Mouse (Mus musculus): ENCODE results near the gene Ugt2a2. TPM values are rescaled to one million over a fixed set of nuclear protein-coding genes. Genes with fewer than 3 reads are reported as not detected.
A peak's percentile ranks its signal among the peaks of the same experiment; 100 is the strongest.
"Not testable (repeated sequence)": the region's sequence is repeated elsewhere in the genome, so short reads cannot be mapped to it uniquely, and the experiment has no call there.

Gene Ugt2a2
- total and polyA plus RNA-seq, 2 experiments from 2014 or later, result 0.14 TPM; not detected in 1

GRCm38 (mm10) chr5:87458810-87459209 is 23.2 kb downstream of the Ugt2a2 start:
- 35% methylated on average over 1 of the region's 1 CpGs for WGBS
- Histone ChIP-seq H3K4me1 (ENCODE audit: insufficient read depth, low read length) (no peaks in the 10 kb centered on the region), H3K4me3 (ENCODE audit: low read length) (no peak overlapping the region), H3K27ac (no peak overlapping the region), H3K4me2 (ENCODE audit: low read depth, low read length) (no peak overlapping the region), H3K36me3 (ENCODE audit: insufficient read depth, low read length) (no peaks in the 10 kb centered on the region), H3K27me3 (ENCODE audit: insufficient read depth, low read length) (no peaks in the 10 kb centered on the region), H3K9me3 (ENCODE audit: low read length) (no peaks in the 10 kb centered on the region), H3K9ac (replicated peaks; ENCODE audit: low read length) (no peak overlapping the region)
- TF ChIP-seq CTCF (IDR thresholded peaks at IDR 0.05; ENCODE audit: low read depth), result no peak
- no peak for ATAC-seq
- no peak for DNase-seq (ENCODE audit: low spot score)

- DNase-seq (ENCODE audit: low spot score) (no peak), ATAC-seq (no peak)
- H3K9me3 ChIP-seq (ENCODE audit: low read length), result no peaks in the 10 kb centered on the region
- no peaks in the 10 kb centered on the region for H3K27me3 ChIP-seq (ENCODE audit: insufficient read depth, low read length)
- H3K9ac ChIP-seq (replicated peaks; ENCODE audit: low read length), result no peak overlapping the region
- H3K27ac ChIP-seq, result no peak overlapping the region
- TF ChIP-seq CTCF (IDR thresholded peaks at IDR 0.05; ENCODE audit: low read depth), result no peak
- H3K4me3 ChIP-seq (ENCODE audit: low read length), result no peak overlapping the region
- no peaks in the 10 kb centered on the region for H3K4me1 ChIP-seq (ENCODE audit: insufficient read depth, low read length)
- no peaks in the 10 kb centered on the region for H3K36me3 ChIP-seq (ENCODE audit: insufficient read depth, low read length)
- H3K4me2 ChIP-seq (ENCODE audit: low read depth, low read length), result no peak overlapping the region
Observed at GRCm38 (mm10) chr5:87457701-87458100, 24.4 kb downstream of the Ugt2a2 start.

- WGBS, result 91% methylated on average over 3 of the region's 3 CpGs
- H3K27me3 ChIP-seq (ENCODE audit: insufficient read depth, low read length), result no peaks in the 10 kb centered on the region
- H3K4me2 ChIP-seq (ENCODE audit: low read depth, low read length), result no peak overlapping the region
- H3K4me1 ChIP-seq (ENCODE audit: insufficient read depth, low read length), result no peaks in the 10 kb centered on the region
- ATAC-seq (no peak), DNase-seq (ENCODE audit: low spot score) (no peak)
- no peak overlapping the region for H3K4me3 ChIP-seq (ENCODE audit: low read length)
- H3K9me3 ChIP-seq (ENCODE audit: low read length), result no peaks in the 10 kb centered on the region
- no peaks in the 10 kb centered on the region for H3K36me3 ChIP-seq (ENCODE audit: insufficient read depth, low read length)
- no peak overlapping the region for H3K9ac ChIP-seq (replicated peaks; ENCODE audit: low read length)
- no peak for TF ChIP-seq CTCF (IDR thresholded peaks at IDR 0.05; ENCODE audit: low read depth)
- no peak overlapping the region for H3K27ac ChIP-seq
Observed at GRCm38 (mm10) chr5:87456216-87456850, 25.7 kb downstream of the Ugt2a2 start.

GRCm38 (mm10) chr5:87455519-87455918 is 26.5 kb downstream of the Ugt2a2 start:
- no peaks in the 10 kb centered on the region for H3K36me3 ChIP-seq (ENCODE audit: insufficient read depth, low read length)
- no peak overlapping the region for H3K27ac ChIP-seq
- no peak overlapping the region for H3K4me3 ChIP-seq (ENCODE audit: low read length)
- no peak overlapping the region for H3K9ac ChIP-seq (replicated peaks; ENCODE audit: low read length)
- H3K9me3 ChIP-seq (ENCODE audit: low read length), result no peaks in the 10 kb centered on the region
- H3K4me1 ChIP-seq (ENCODE audit: insufficient read depth, low read length), result no peaks in the 10 kb centered on the region
- no peak for DNase-seq (ENCODE audit: low spot score)
- no peak overlapping the region for H3K4me2 ChIP-seq (ENCODE audit: low read depth, low read length)
- ATAC-seq, result no peak
- no peak for TF ChIP-seq CTCF (IDR thresholded peaks at IDR 0.05; ENCODE audit: low read depth)
- H3K27me3 ChIP-seq (ENCODE audit: insufficient read depth, low read length), result no peaks in the 10 kb centered on the region

- H3K36me3 ChIP-seq (ENCODE audit: insufficient read depth, low read length); H3K9ac ChIP-seq (replicated peaks; ENCODE audit: low read length); H3K27me3 ChIP-seq (ENCODE audit: insufficient read depth, low read length); DNase-seq (ENCODE audit: low spot score); H3K27ac ChIP-seq; H3K4me1 ChIP-seq (ENCODE audit: insufficient read depth, low read length); H3K4me2 ChIP-seq (ENCODE audit: low read depth, low read length); ATAC-seq; H3K4me3 ChIP-seq (ENCODE audit: low read length); H3K9me3 ChIP-seq (ENCODE audit: low read length): not testable (repeated sequence)
- 87% methylated on average over 4 of the region's 5 CpGs for WGBS
Observed at GRCm38 (mm10) chr5:87452514-87452913, 29.5 kb downstream of the Ugt2a2 start.

- WGBS, result 42% methylated on average over 3 of the region's 3 CpGs
Observed at GRCm38 (mm10) chr5:87436264-87436663, 45.8 kb downstream of the Ugt2a2 start.

DNA sequence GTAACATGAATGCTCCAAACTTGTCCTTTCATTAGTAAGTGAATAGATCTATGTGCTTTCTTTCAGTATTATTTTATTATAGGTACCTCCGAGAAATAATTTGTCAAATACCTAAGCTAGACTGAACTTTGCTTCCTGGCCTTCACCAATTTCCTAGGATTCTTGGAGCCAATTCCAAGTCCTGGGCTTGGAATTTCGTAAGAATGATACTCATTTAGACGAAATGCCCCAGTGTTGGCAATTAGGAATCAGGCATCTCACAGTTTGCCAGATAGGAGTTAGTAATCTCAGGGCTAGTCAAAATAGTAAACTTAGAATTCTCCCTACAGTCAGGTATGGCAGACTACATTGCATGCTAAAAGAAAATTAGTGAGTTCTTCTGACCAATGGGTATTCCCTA is 56.4 kb downstream of the Ugt2a2 start:
- no peak overlapping the region for H3K4me2 ChIP-seq (ENCODE audit: low read depth, low read length)
- WGBS, result 90% methylated on average over 3 of the region's 3 CpGs
- no peak overlapping the region for H3K9ac ChIP-seq (replicated peaks; ENCODE audit: low read length)
- no peak overlapping the region for H3K4me3 ChIP-seq (ENCODE audit: low read length)
- ATAC-seq (no peak), DNase-seq (ENCODE audit: low spot score) (no peak)
- H3K27ac ChIP-seq, result no peak overlapping the region
- H3K36me3 ChIP-seq (ENCODE audit: insufficient read depth, low read length), result no peaks in the 10 kb centered on the region
- H3K27me3 ChIP-seq (ENCODE audit: insufficient read depth, low read length), result no peaks in the 10 kb centered on the region
- H3K9me3 ChIP-seq (ENCODE audit: low read length), result no peaks in the 10 kb centered on the region
- no peak for TF ChIP-seq CTCF (IDR thresholded peaks at IDR 0.05; ENCODE audit: low read depth)
- H3K4me1 ChIP-seq (ENCODE audit: insufficient read depth, low read length), result no peaks in the 10 kb centered on the region

More at GRCm38 (mm10) chr5:87436264-87436663, 45.8 kb downstream of the Ugt2a2 start:
- Histone ChIP-seq H3K36me3 (ENCODE audit: insufficient read depth, low read length) (no peaks in the 10 kb centered on the region), H3K4me2 (ENCODE audit: low read depth, low read length) (no peak overlapping the region), H3K27me3 (ENCODE audit: insufficient read depth, low read length) (no peaks in the 10 kb centered on the region), H3K4me1 (ENCODE audit: insufficient read depth, low read length) (no peaks in the 10 kb centered on the region), H3K4me3 (ENCODE audit: low read length) (no peak overlapping the region), H3K27ac (no peak overlapping the region), H3K9me3 (ENCODE audit: low read length) (no peaks in the 10 kb centered on the region), H3K9ac (replicated peaks; ENCODE audit: low read length) (no peak overlapping the region)
- peak; percentile 19 for DNase-seq (ENCODE audit: low spot score)
- no peak for ATAC-seq
- peak; percentile 58 for TF ChIP-seq CTCF (IDR thresholded peaks at IDR 0.05; ENCODE audit: low read depth)

DNA sequence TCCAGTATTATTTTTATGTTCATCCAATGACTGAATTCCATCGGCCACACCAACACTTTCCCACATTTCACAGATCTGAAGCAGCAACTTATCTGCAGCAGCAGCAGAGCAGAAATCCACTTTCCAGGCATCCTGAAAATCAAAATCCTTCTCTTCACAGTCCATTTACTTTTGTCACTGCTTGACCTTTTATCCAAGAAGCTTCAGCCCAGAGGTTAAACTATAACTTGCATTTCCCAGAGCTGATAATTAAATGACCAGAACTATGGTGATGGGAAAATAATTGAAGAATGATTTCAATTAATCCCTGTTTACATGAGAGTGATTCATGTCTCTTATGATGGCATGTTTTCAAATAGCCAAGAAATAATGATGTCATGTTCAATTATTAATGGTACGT is 58.0 kb downstream of the Ugt2a2 start, which contains the start of gene Ugt2b38:
Gene Ugt2b38, minus strand, starts transcription at position 163 of the 400 bp plus-strand sequence.
- H3K4me2 ChIP-seq (ENCODE audit: low read depth, low read length); H3K4me1 ChIP-seq (ENCODE audit: insufficient read depth, low read length); H3K27ac ChIP-seq; H3K36me3 ChIP-seq (ENCODE audit: insufficient read depth, low read length); H3K9me3 ChIP-seq (ENCODE audit: low read length); H3K9ac ChIP-seq (replicated peaks; ENCODE audit: low read length); DNase-seq (ENCODE audit: low spot score); H3K27me3 ChIP-seq (ENCODE audit: insufficient read depth, low read length); H3K4me3 ChIP-seq (ENCODE audit: low read length); ATAC-seq: not testable (repeated sequence)
- WGBS, result 91% methylated on average over 1 of the region's 2 CpGs
